Comparison of ENCODE assay signal across 7 mouse cellular contexts in the genomic region with DNA sequence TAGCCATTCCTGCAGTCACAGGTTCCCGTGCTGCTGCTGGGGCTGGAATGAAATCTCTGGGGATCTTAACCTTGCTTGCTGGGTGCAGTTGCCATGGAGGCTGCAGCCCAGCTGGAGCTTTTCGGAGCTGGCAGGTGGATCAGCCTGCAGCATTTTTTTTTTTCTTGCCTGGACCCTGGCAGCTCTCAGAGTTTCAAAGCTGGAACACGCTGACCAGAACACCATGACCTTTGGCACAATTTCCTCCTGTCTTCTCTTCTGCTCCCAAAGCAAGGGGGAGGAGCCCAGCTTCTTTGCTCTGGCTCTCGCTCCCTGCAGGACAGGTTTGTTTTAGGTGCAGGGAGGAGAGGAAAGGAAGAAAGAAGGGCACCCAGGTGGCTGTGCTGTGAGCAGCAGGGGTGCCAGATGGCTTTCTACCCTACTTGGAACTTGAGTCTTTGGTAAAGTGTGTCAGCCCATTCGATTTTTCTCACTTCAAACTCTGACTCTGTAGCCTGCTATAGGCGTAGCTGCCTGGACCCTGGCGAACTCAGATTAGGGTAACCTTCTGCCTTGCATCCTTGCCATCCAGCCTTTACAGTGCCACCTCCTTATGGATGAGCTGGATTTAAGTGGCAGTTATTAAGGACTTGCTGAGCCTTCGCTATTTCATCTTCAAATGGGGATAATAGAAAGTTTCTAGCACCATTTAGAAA.
DNase-seq lines count a peak whose midpoint lies in the region; ATAC-seq lines count a peak whose summit lies in the region.

No protein-coding gene starts in this region.

- WGBS in intestine, embryonic 16.5 days, result 43% methylated on average over 8 of the region's 8 CpGs

- no peaks in the 10 kb centered on the region for H3K36me3 ChIP-seq in intestine, embryonic 16.5 days (ENCODE audit: control insufficient read depth, insufficient read depth, low read length)

- peaks cover 13% of the 10 kb centered on the region for H3K4me1 ChIP-seq in intestine, embryonic 16.5 days (ENCODE audit: control insufficient read depth, insufficient read depth, low read length)

- peak overlapping the region; percentile 23; the same call in 1 of the 2 replicates for H3K4me2 ChIP-seq in intestine, embryonic 16.5 days (ENCODE audit: low read depth, low read length)

- H3K27me3 ChIP-seq in intestine, embryonic 16.5 days (replicated peaks; ENCODE audit: control insufficient read depth, insufficient read depth, low read length), result no peaks in the 10 kb centered on the region

- H3K9me3 ChIP-seq in intestine, embryonic 16.5 days (ENCODE audit: control insufficient read depth, low read length), result no peaks in the 10 kb centered on the region

- no peak overlapping the region for H3K9ac ChIP-seq in intestine, embryonic 16.5 days (ENCODE audit: low read depth, low read length)

- no peak overlapping the region for H3K4me3 ChIP-seq in intestine, embryonic 16.5 days (ENCODE audit: low read length)

- H3K27ac ChIP-seq in intestine, embryonic 16.5 days (ENCODE audit: low read length), result no peak overlapping the region

- ATAC-seq in intestine, embryonic 16.5 days, result peak; percentile 65

- peak; percentile 91 to 94 for DNase-seq in adrenal gland, adult (ENCODE audit: inconsistent age in 2 of 2, low spot score in 1 of 2)
- DNase-seq in brain, adult 2 months (ENCODE audit: low read depth, low spot score), result peak; percentile 69
- DNase-seq in frontal cortex, postnatal 14 days (ENCODE audit: low spot score in 2 of 2), result peak; percentile 13 to 15
- DNase-seq in left cerebral cortex, adult 8-10 months (ENCODE audit: low spot score in 2 of 2), result peak; percentile 5 to 19
- DNase-seq in retina, adult 2 months (ENCODE audit: low read depth, low spot score), result peak; percentile 8
- DNase-seq in spleen, adult 18-20 months, result no peak

Comparison
In these comparisons a context has a peak if more than half of its experiments do, and no peak if none do; other contexts are left out.
1. DNase-seq: peak in adrenal gland, adult (2 of 2), brain, adult 2 months (single experiment), frontal cortex, postnatal 14 days (2 of 2), left cerebral cortex, adult 8-10 months (2 of 2) and retina, adult 2 months (single experiment); none in spleen, adult 18-20 months (0 of 2).